Mouse (Mus musculus): ENCODE measurements around the gene AL732309.1. TPM values are rescaled to one million over a fixed set of nuclear protein-coding genes. Genes with fewer than 3 reads are reported as not detected.

The AL732309.1 gene
- polyA plus RNA-seq, 1 experiment, result 12.5 TPM

DNA sequence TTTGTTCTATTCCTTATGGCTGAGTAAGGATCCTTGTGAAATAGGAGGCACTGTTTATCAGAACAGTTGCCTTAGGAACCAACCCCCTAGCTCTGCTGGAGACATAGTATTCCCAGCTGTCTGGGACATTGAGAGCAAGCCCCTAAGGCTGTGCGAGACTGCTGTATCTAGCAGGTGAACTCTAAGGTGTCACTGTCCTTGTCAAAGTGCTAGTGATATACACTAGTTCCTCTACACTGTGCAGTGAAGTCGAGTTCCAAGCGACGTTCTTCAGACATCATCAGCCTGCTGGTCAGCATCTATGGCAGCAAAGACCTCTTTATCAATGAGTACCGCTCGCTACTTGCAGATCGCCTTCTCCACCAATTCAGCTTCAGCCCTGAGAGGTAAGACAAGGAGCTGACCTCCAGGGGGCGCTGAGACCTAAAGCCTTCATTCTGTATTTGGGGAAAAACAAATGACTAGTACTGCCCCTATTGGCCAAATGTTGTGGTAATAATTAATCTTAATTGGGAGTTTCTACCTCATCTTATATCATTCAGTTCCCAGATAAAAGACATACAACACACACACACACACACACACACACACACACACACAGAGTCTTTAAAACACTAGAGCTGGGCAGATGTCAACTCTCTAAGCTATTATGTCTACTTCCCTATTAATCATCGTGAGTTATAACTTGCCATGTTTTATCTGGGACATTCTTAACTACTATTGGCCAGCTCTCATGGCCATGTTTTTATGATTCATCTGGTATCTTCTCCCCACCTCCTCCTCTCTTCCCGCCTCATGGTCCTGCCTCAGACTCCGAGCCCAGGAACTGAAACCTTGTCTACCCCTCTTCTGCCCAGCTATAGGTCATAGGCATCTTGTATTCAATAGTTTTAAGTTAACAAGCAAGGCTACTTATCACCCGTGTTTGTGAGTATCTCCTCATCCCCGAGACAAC lies 32.5 kb upstream of the AL732309.1 start:
- Histone ChIP-seq H3K4me1 (ENCODE audit: control insufficient read depth, insufficient read depth, low read length) (no peaks in the 10 kb centered on the region), H3K27ac (ENCODE audit: insufficient read depth, low read length) (no peak overlapping the region), H3K27me3 (ENCODE audit: control insufficient read depth, insufficient read depth, low read length) (no peaks in the 10 kb centered on the region), H3K4me3 (replicated peaks; ENCODE audit: insufficient read depth, low read depth, low read length) (no peak overlapping the region)
- TF ChIP-seq CTCF (IDR thresholded peaks at IDR 0.05; ENCODE audit: borderline replicate concordance, insufficient read depth, low read depth, low read length) (peak; percentile 85), POLR2A (IDR thresholded peaks at IDR 0.05; ENCODE audit: borderline replicate concordance, insufficient read depth, low read length) (no peak)
- peak; percentile 81 to 88 for DNase-seq
- WGBS, result 52% methylated on average over 13 of the region's 13 CpGs

DNA sequence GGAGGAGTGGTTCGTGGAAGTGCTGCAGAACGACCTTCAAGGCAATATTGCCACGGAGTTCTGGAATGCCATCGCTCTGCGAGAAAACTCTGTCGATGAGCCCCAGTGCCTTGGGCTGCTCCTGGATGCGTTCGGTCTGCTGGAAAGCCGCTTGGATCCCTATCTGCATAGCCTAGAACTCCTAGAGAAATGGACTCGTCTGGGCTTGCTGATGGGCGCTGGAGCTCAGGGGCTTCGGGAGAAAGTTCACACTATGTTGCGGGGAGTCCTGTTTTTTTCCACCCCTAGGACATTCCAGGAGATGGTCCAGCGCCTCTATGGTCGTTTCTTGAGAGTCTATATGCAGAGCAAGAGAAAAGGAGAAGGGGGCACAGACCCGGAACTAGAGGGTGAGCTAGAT lies 26.3 kb upstream of the AL732309.1 start:
- H3K4me1 ChIP-seq (ENCODE audit: control insufficient read depth, insufficient read depth, low read length), result peaks cover 29% of the 10 kb centered on the region
- WGBS, result 30% methylated on average over 16 of the region's 16 CpGs
- H3K27ac ChIP-seq (ENCODE audit: insufficient read depth, low read length), result no peak overlapping the region

DNA sequence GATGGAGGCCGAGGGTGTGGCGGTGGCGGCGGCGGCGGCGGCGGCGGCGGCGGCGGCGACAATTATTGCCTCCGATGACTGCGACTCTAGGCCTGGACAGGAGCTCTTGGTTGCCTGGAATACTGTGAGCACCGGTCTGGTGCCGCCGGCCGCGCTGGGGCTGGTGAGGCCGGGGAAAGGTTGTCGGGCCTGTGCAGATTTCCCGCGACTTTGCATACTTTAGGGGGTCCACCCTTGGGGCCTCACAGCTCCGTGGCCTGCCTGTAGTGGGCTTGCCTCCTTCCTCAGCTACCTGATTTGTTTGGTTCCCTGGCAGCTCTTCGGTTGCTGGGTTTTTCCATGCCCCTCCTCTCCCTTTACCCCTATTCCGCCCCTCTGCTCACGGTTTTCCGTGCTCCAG lies 25.9 kb upstream of the AL732309.1 start:
- under 1% methylated on average over 29 of the region's 29 CpGs for WGBS
- H3K27me3 ChIP-seq (ENCODE audit: control insufficient read depth, insufficient read depth, low read length), result no peaks in the 10 kb centered on the region
- H3K4me1 ChIP-seq (ENCODE audit: control insufficient read depth, insufficient read depth, low read length), result peaks cover 34% of the 10 kb centered on the region
- TF ChIP-seq CTCF (IDR thresholded peaks at IDR 0.05; ENCODE audit: borderline replicate concordance, insufficient read depth, low read depth, low read length), result no peak
- H3K27ac ChIP-seq (ENCODE audit: insufficient read depth, low read length), result no peak overlapping the region
- DNase-seq, result no peak
- H3K4me3 ChIP-seq (replicated peaks; ENCODE audit: insufficient read depth, low read depth, low read length), result peak overlapping the region; percentile 83

More for the DNA sequence above, 26.3 kb upstream of the AL732309.1 start:
- DNase-seq, result no peak
- TF ChIP-seq POLR2A (IDR thresholded peaks at IDR 0.05; ENCODE audit: borderline replicate concordance, insufficient read depth, low read length) (no peak), CTCF (IDR thresholded peaks at IDR 0.05; ENCODE audit: borderline replicate concordance, insufficient read depth, low read depth, low read length) (no peak)
- H3K4me3 ChIP-seq (replicated peaks; ENCODE audit: insufficient read depth, low read depth, low read length), result peak overlapping the region; percentile 83
- no peaks in the 10 kb centered on the region for H3K27me3 ChIP-seq (ENCODE audit: control insufficient read depth, insufficient read depth, low read length)

DNA sequence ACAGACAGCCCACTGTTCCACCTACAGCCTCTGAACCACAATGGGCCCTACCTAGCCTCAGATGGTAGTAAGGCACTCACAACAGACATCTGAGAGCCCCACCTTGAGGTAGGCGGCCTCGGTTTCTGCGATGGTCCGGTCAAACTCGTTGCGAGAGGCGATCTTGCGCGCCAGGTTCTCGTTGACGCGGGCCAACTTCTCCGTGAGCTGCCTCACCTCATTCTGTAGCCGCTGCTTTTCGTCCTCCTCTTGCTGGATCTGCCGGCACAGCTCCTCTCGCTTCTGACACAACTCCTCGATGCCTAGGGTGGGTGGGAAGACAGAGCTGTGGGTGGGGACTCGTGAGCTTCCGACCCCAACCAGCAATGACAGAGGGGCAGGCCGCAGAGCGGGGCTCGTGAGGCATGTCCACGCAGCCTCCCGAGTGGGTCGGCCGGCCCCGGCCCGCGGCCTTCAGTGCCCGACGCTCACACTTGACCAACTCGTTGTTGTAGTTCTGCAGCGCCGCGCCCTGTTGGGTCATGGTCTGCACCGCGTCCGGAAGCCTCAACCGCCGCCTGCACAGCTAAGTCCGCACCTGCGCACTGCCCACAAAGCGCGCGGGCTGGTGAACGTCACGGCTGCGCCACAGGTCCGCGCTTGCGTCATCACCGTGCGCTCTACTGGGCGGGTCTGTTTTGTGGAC lies 25.3 kb upstream of the AL732309.1 start, which contains the start of the genes Ssna1 and Anapc2:
TSS of gene Ssna1 (minus strand) at position 612 of the 685 bp plus-strand sequence.
TSS of gene Anapc2 (plus strand) at position 652 of the 685 bp plus-strand sequence.
- Histone ChIP-seq H3K4me1 (ENCODE audit: control insufficient read depth, insufficient read depth, low read length) (peaks cover 40% of the 10 kb centered on the region), H3K4me3 (replicated peaks; ENCODE audit: insufficient read depth, low read depth, low read length) (peak within 1 kb of the TSS; percentile 83), H3K27me3 (ENCODE audit: control insufficient read depth, insufficient read depth, low read length) (no peaks in the 10 kb centered on the region), H3K27ac (ENCODE audit: insufficient read depth, low read length) (peak within 1 kb of the TSS; percentile 2; the same call in 1 of the 2 replicates)
- DNase-seq, result peak; percentile 97 to 99
- TF ChIP-seq POLR2A (IDR thresholded peaks at IDR 0.05; ENCODE audit: borderline replicate concordance, insufficient read depth, low read length) (peak; percentile 79), CTCF (IDR thresholded peaks at IDR 0.05; ENCODE audit: borderline replicate concordance, insufficient read depth, low read depth, low read length) (peak; percentile 33; the same call in 1 of the 2 replicates)
- WGBS, result under 1% methylated on average over 55 of the region's 55 CpGs

DNA sequence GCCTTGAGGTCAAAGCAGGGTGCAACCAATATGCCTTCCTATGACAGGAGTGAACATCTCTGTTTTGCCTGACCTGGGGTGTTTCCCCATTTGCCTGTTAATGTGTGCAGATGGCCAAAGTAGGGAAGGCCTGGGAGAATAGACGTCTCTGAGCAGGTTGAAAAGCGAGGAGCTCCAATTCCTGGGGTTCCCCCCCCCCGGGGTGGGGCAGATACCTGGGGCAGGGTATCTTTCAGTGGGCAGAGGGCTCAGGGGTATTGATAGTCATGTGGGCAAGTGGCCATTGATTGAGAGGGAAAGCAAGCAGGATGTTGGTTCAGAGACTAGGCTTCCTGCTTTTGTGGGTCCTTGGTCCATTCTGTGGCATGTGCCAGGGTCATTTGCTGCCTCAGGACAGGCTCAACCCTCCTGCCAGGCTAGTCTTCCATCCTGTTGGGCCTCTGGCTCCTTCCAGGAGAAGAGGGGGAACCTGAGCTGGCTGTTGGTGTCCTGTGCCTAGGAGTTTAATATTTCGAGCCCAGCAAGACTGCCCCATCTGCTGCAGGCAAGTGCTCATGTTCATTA lies 21.2 kb upstream of the AL732309.1 start:
- H3K27ac ChIP-seq (ENCODE audit: insufficient read depth, low read length), result peak overlapping the region; percentile 96
- peaks cover 38% of the 10 kb centered on the region for H3K4me1 ChIP-seq (ENCODE audit: control insufficient read depth, insufficient read depth, low read length)
- no peaks in the 10 kb centered on the region for H3K27me3 ChIP-seq (ENCODE audit: control insufficient read depth, insufficient read depth, low read length)
- DNase-seq, result peak in 1 of 2 experiments; percentile 46
- 24% methylated on average over 4 of the region's 4 CpGs for WGBS
- H3K4me3 ChIP-seq (replicated peaks; ENCODE audit: insufficient read depth, low read depth, low read length), result peak overlapping the region; percentile 63
- no peak for TF ChIP-seq CTCF (IDR thresholded peaks at IDR 0.05; ENCODE audit: borderline replicate concordance, insufficient read depth, low read depth, low read length)
- TF ChIP-seq POLR2A (IDR thresholded peaks at IDR 0.05; ENCODE audit: borderline replicate concordance, insufficient read depth, low read length), result no peak

DNA sequence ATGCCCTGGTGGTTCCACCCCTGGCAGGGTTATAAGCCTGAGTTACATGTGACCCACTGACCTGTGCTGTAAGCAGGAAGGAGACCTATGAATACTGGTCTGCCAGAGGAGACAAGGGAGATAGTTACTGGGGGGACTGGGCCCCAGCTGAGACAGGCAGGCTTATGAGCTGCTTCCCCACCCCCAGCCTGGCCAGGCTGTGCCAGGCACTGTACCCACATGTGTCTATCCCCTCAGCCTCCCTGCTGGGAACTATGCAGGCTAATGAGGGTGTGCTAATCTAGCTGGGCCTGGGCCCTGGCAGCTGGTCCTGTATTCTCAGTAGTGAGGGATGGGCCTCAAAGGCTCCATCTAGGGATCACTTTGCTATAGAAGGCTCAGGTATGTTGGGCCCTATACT lies 20.6 kb upstream of the AL732309.1 start:
- Histone ChIP-seq H3K4me1 (ENCODE audit: control insufficient read depth, insufficient read depth, low read length) (peaks cover 38% of the 10 kb centered on the region), H3K4me3 (replicated peaks; ENCODE audit: insufficient read depth, low read depth, low read length) (peak overlapping the region; percentile 63), H3K27me3 (ENCODE audit: control insufficient read depth, insufficient read depth, low read length) (no peaks in the 10 kb centered on the region), H3K27ac (ENCODE audit: insufficient read depth, low read length) (peak overlapping the region; percentile 96)
- no peak for TF ChIP-seq POLR2A (IDR thresholded peaks at IDR 0.05; ENCODE audit: borderline replicate concordance, insufficient read depth, low read length)
- no peak for TF ChIP-seq CTCF (IDR thresholded peaks at IDR 0.05; ENCODE audit: borderline replicate concordance, insufficient read depth, low read depth, low read length)
- DNase-seq, result peak; percentile 51 to 59

DNA sequence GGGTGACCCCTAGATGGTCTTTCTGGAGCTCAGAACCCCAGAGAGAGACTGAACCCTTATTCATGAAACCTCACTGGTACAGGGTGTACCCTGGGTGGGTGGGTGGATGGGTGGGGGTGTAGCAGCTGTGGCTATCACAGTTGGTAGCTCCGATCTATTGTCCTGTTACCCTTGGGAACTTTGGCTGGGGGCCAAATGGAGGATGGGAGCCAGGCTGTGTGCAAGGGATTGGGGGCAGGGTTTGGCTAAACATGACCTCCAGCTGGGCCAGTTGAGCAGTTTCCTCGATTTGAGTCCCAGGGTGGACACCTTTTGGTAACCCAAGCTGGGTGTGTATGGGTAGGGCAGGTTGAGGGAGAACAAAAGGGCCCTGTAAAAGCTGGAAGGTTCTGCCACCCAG lies 20.1 kb upstream of the AL732309.1 start:
- H3K27ac ChIP-seq (ENCODE audit: insufficient read depth, low read length), result peak overlapping the region; percentile 96
- TF ChIP-seq CTCF (IDR thresholded peaks at IDR 0.05; ENCODE audit: borderline replicate concordance, insufficient read depth, low read depth, low read length), result no peak
- TF ChIP-seq POLR2A (IDR thresholded peaks at IDR 0.05; ENCODE audit: borderline replicate concordance, insufficient read depth, low read length), result no peak
- no peaks in the 10 kb centered on the region for H3K27me3 ChIP-seq (ENCODE audit: control insufficient read depth, insufficient read depth, low read length)
- H3K4me3 ChIP-seq (replicated peaks; ENCODE audit: insufficient read depth, low read depth, low read length), result peak overlapping the region; percentile 63
- 2% methylated on average over 2 of the region's 2 CpGs for whole genome bisulfite sequencing
- peak; percentile 80 to 81 for DNase-seq
- H3K4me1 ChIP-seq (ENCODE audit: control insufficient read depth, insufficient read depth, low read length), result peaks cover 38% of the 10 kb centered on the region

Measured in cerebellum, adult 2 months (tissue).